Mouse (Mus musculus) hindbrain, embryonic 10.5 days (tissue): ENCODE measurements around the gene Tmem63a. TPM values are rescaled to one million over a fixed set of nuclear protein-coding genes. Genes with fewer than 3 reads are reported as not detected.
"Not testable (repeated sequence)": the region's sequence is repeated elsewhere in the genome, so short reads cannot be mapped to it uniquely, and the experiment has no call there.

ENCODE experiments used
- DNase-seq: peaks from one replicate; pipeline ENCODE4 v3.0.0-alpha.2; 2017; ENCODE audit warnings: low spot score
- H3K27ac ChIP-seq: fragments of 300-500 bp; sonication (generic); 2 replicates; pipeline ENCODE4 v1.5.1; 2016; ENCODE audit warnings: mild to moderate bottlenecking, moderate library complexity
- H3K27me3 ChIP-seq: fragments of 300-500 bp; sonication (generic); 2 replicates; pipeline ENCODE4 v1.6.1; 2016; ENCODE audit warnings: mild to moderate bottlenecking; ENCODE audit not compliant: poor library complexity, insufficient read depth, severe bottlenecking
- H3K36me3 ChIP-seq: fragments of 300-500 bp; sonication (generic); 2 replicates; pipeline ENCODE4 v1.6.1; 2016; ENCODE audit warnings: mild to moderate bottlenecking, moderate library complexity
- H3K4me1 ChIP-seq: fragments of 300-500 bp; sonication (generic); replicated peaks from 2 replicates; pipeline ENCODE4 v1.6.1; 2016; ENCODE audit warnings: mild to moderate bottlenecking
- H3K4me3 ChIP-seq: fragments of 300-500 bp; sonication (generic); 2 replicates; pipeline ENCODE4 v1.5.1; 2016; ENCODE audit warnings: mild to moderate bottlenecking, moderate library complexity
- H3K9me3 ChIP-seq: fragments of 300-500 bp; sonication (generic); 2 replicates; pipeline ENCODE4 v1.6.1; 2016; ENCODE audit warnings: mild to moderate bottlenecking, moderate library complexity
- WGBS: fragments of 180-500 bp; shearing (Covaris S2); methylation state at CpG from one replicate; pipeline ENCODE4 v1.1.7; 2016; 5-methylcytosine and 5-hydroxymethylcytosine counted together
- polyA plus RNA-seq: library from polyadenylated mRNA; unstranded; fragments of >200 nt; fragmentation: Nextera tagmentation; extraction: Ambion mirVana; gene quantifications from 2 replicates; pipeline ENCODE4 v1.2.1, GENCODE M21; 2016

Tmem63a gene
- polyA plus RNA-seq, 1 experiment from 2014 or later: 3.4 TPM

- Histone ChIP-seq H3K4me3 (no peak within 1 kb of the TSS), H3K27ac (no peak within 1 kb of the TSS), H3K36me3 (no peaks in the 10 kb centered on the region), H3K4me1 (peaks cover 41% of the 10 kb centered on the region), H3K9me3 (no peaks in the 10 kb centered on the region), H3K27me3 (peaks cover 64% of the 10 kb centered on the region)
- 10% methylated on average over 21 of the region's 21 CpGs for WGBS
- no peak for DNase-seq
Observed at GRCm38 (mm10) chr1:180934467-180935419, 7.4 kb upstream of the Tmem63a start, which contains the start of gene Lefty1. Gene Lefty1, plus strand, starts transcription at chr1:180935022.

GRCm38 (mm10) chr1:180936610-180937398, 5.3 kb upstream of the Tmem63a start:
- Histone ChIP-seq H3K4me3 (peak overlapping the region; percentile 43), H3K27me3 (peaks cover 82% of the 10 kb centered on the region), H3K4me1 (peaks cover 51% of the 10 kb centered on the region)
- not testable (repeated sequence) for H3K9me3 ChIP-seq, H3K36me3 ChIP-seq, H3K27ac ChIP-seq
- WGBS: 1% methylated on average over 41 of the region's 41 CpGs
- DNase-seq: peak; percentile 46

DNA sequence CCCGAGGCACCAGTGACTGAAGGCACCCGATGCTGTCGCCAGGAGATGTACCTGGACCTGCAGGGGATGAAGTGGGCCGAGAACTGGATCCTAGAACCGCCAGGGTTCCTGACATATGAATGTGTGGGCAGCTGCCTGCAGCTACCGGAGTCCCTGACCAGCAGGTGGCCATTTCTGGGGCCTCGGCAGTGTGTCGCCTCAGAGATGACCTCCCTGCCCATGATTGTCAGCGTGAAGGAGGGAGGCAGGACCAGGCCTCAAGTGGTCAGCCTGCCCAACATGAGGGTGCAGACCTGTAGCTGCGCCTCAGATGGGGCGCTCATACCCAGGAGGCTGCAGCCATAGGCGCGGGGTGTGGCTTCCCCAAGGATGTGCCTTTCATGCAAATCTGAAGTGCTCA, 4.5 kb upstream of the Tmem63a start:
- 12% methylated on average over 13 of the region's 13 CpGs for WGBS
- not testable (repeated sequence) for H3K4me3 ChIP-seq, H3K9me3 ChIP-seq, H3K36me3 ChIP-seq, H3K27ac ChIP-seq, DNase-seq
- Histone ChIP-seq H3K27me3 (peaks cover 90% of the 10 kb centered on the region), H3K4me1 (peaks cover 59% of the 10 kb centered on the region)

DNA sequence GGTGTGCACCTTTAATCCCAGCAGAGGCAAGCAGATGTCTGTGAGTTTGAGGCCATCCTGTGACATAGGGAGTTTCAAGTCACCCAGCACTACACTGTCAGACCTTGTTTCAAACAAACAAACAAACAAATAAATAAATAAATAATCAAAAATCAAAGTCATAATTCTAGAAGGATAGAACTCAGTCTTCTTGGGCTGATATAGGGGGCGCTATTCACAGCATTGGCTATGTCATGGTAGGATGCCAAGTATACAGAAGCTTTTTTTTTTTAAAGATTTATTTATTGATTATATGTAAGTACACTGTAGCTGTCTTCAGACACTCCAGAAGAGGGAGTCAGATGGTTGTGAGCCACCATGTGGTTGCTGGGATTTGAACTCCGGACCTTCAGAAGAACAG, 3.4 kb upstream of the Tmem63a start:
- WGBS: 84% methylated on average over 2 of the region's 2 CpGs
- Histone ChIP-seq H3K4me1 (peaks cover 58% of the 10 kb centered on the region), H3K27me3 (peaks cover 90% of the 10 kb centered on the region)
- not testable (repeated sequence) for H3K9me3 ChIP-seq, H3K27ac ChIP-seq, H3K4me3 ChIP-seq, H3K36me3 ChIP-seq, DNase-seq

DNA sequence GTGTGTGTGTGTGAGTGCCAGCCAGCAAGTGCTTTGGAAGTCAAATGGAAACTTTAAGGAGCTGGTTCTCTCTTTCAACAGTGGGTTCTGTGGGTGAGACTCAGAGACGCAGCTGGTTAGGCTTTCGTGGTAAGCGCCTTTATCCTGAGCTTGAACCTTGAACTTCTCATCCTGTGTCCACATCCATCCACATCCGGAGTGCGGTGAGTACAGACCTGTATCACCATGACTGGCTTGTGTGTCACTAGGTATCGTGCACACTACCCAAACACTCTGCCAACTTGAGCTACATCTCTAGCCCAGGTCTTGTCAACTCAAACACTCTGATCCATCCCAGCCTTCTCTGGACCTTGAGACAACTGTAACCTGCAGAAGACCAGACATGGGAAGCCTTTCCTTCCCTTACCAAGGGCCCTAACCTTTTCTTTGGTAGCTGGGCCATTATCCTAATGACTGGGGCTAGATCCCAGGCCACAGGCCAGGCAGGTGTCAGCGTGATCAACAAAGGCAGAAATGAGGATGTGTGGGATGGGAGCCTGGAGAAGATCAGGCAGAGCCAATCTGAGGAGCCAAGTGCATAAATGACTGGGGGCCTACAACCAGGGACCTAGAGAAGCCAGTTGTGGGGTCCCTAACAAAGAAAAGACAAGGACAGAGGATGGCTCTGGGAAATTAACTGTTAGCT, 1.2 kb upstream of the Tmem63a start:
- Histone ChIP-seq H3K9me3 (no peaks in the 10 kb centered on the region), H3K36me3 (no peaks in the 10 kb centered on the region), H3K4me3 (peak overlapping the region; percentile 87; the same call in 1 of the 2 replicates), H3K27me3 (peaks cover 86% of the 10 kb centered on the region), H3K4me1 (peaks cover 54% of the 10 kb centered on the region), H3K27ac (no peak overlapping the region)
- WGBS: 86% methylated on average over 7 of the region's 7 CpGs
- no peak for DNase-seq

DNA sequence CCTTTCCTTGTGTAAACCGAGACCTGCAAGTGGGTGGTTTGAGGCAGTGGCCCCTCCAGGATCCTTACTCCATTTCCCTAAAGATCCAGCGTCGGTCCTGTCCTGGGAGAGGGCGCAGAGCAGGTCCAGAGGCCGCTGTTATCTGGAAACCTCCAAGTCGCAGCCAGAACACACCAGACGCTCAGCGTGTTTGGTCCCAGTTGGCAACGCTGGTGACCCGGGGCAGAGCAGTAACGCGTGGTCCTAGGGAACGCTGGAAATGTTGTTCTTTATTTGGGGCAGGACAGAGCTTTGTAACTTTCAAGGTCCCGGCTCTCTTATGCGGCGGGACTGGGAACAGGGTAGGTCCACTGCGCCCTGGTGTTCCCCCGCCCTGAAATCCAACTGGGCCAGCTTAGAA, 418 bp upstream of the Tmem63a start:
- Histone ChIP-seq H3K4me3 (peak overlapping the region; percentile 87), H3K36me3 (no peaks in the 10 kb centered on the region), H3K27ac (peak overlapping the region; percentile 88), H3K4me1 (peaks cover 56% of the 10 kb centered on the region), H3K27me3 (peaks cover 78% of the 10 kb centered on the region), H3K9me3 (no peaks in the 10 kb centered on the region)
- no peak for DNase-seq
- WGBS: 3% methylated on average over 18 of the region's 18 CpGs

- WGBS: 42% methylated on average over 11 of the region's 11 CpGs
Observed at GRCm38 (mm10) chr1:180943032-180943644, 994 bp downstream of the Tmem63a start.

DNA sequence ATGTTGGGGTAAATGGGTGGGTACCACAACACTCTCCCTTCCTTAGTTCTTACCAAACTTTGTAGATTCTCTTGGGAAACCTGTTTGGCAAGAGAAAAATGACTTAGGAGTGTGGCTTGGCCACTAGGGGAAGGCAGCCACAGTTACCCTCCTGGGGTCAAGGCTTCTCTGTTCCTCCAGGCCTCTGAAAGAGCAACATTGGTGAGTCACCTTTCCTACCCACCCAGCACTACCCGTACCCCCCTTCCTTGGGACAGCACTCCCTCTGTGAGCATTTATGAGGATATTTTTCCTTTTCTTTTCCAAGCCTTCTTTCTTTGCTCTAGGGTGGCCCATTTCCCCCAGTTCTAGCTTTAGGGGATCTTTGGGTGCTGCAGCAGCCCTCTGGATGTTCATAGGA, 1.8 kb downstream of the Tmem63a start:
- peaks cover 58% of the 10 kb centered on the region for H3K27me3 ChIP-seq
- H3K27ac ChIP-seq: no peak overlapping the region
- DNase-seq: no peak
- 78% methylated on average over 1 of the region's 1 CpGs for WGBS
- no peaks in the 10 kb centered on the region for H3K36me3 ChIP-seq
- H3K4me3 ChIP-seq: no peak overlapping the region
- peaks cover 47% of the 10 kb centered on the region for H3K4me1 ChIP-seq
- no peaks in the 10 kb centered on the region for H3K9me3 ChIP-seq

More at GRCm38 (mm10) chr1:180943032-180943644, 994 bp downstream of the Tmem63a start:
- Histone ChIP-seq H3K9me3 (no peaks in the 10 kb centered on the region), H3K4me1 (peaks cover 47% of the 10 kb centered on the region), H3K27ac (peak overlapping the region; percentile 88), H3K27me3 (peaks cover 63% of the 10 kb centered on the region), H3K4me3 (peak overlapping the region; percentile 87), H3K36me3 (no peaks in the 10 kb centered on the region)
- DNase-seq: no peak

- WGBS: 75% methylated on average over 4 of the region's 4 CpGs
- Histone ChIP-seq H3K36me3 (no peaks in the 10 kb centered on the region), H3K4me1 (peaks cover 47% of the 10 kb centered on the region), H3K27me3 (peaks cover 58% of the 10 kb centered on the region), H3K27ac (no peak overlapping the region), H3K9me3 (no peaks in the 10 kb centered on the region), H3K4me3 (no peak overlapping the region)
- no peak for DNase-seq
Observed at GRCm38 (mm10) chr1:180944553-180944952, 2.4 kb downstream of the Tmem63a start.

DNA sequence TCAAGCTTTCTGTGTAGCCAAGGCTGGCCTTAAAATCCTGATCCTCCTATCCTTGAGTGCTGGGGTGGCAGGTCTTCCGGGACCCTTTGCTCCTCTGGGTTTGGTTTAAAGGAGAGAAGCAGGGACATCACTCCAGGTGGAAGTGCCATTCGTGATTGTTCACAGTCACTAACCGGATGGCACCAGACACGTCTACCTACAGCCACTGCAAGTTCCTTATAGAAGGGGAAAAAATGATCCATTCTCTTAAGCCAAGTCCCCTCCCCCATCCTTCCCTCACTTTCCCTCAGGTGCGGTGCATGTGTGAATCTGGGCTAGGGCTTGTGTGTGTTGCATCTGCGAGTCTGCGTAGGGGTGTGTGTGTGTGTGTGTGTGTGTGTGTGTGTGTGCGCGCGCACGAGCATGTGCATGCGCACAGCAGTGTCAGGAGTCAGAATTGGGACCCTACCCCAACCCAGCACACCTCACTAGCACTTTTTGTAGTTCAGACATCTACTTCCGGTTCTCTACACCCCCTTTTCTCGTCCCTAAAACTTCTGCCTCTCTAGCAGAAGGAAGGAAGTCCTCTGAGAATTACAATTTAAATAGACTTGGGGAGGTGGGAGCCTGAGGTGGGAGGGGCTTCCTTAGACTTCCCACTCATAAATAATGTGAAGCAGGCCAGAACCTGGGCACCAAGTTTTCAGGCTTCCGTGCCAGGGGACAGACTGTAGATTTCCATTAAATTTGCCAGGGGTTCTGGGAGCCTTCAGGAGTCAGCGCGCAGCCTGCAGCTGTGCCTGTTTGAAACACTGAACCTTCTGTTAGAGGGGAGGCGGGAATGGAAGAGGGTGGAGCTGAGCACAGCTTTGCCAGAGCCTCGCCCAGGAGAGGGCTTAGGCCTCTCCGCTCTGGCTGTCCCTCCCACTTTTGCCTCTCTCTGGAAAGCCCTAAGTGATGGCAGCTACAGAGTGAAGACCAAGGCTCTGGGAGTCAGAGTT, 3.1 kb downstream of the Tmem63a start:
- H3K36me3 ChIP-seq: no peaks in the 10 kb centered on the region
- 33% methylated on average over 20 of the region's 20 CpGs for WGBS
- DNase-seq: peak; percentile 57
- H3K9me3 ChIP-seq: no peaks in the 10 kb centered on the region
- peak overlapping the region; percentile 59 for H3K27ac ChIP-seq
- H3K27me3 ChIP-seq: peaks cover 52% of the 10 kb centered on the region
- peak overlapping the region; percentile 23; the same call in 1 of the 2 replicates for H3K4me3 ChIP-seq
- H3K4me1 ChIP-seq: peaks cover 47% of the 10 kb centered on the region

- peaks cover 40% of the 10 kb centered on the region for H3K27me3 ChIP-seq
- no peaks in the 10 kb centered on the region for H3K36me3 ChIP-seq
- no peak for DNase-seq
- no peaks in the 10 kb centered on the region for H3K9me3 ChIP-seq
- no peak overlapping the region for H3K4me3 ChIP-seq
- WGBS: 93% methylated on average over 6 of the region's 6 CpGs
- H3K4me1 ChIP-seq: peaks cover 41% of the 10 kb centered on the region
- peak overlapping the region; percentile 59; the same call in 1 of the 2 replicates for H3K27ac ChIP-seq
Observed at GRCm38 (mm10) chr1:180946448-180946847, 4.3 kb downstream of the Tmem63a start.
